Mouse (Mus musculus) liver, postnatal 0 days (tissue): ENCODE results near the gene Kl.

Experiments
- CTCF ChIP-seq: sonication (generic); IDR thresholded peaks from 2 replicates; pipeline ENCODE4 v1.5.1; 2016; ENCODE audit warnings: antibody characterized with exemption, low read depth
- EP300 ChIP-seq: IDR thresholded peaks from 2 replicates; pipeline ENCODE4 v1.6.1; 2016; ENCODE audit warnings: antibody characterized with exemption, low read depth, mild to moderate bottlenecking

DNA sequence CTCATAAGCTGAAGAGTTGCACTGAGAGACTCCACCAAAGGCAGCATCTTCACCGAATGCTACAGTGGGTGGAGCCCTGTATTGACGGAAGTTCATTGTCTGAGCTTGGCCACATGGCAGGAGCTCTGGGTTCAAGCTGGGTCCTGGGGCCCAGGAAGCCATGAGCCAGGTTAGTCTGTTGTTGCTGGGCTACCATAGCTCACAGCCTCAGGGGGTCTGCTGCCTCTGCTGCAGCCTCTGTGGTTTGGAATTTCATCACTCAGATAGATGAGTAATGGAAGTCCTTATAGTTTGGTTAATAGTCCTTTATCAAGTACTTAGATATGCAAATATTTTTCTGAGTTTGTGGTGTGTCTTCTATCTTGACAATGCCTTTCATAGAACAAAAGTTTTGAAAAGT, 32.4 kb upstream of the Kl start:
- TF ChIP-seq CTCF (no peak), EP300 (no peak)
